Comparison of ENCODE assay signal across 9 mouse cellular contexts in the genomic region with DNA sequence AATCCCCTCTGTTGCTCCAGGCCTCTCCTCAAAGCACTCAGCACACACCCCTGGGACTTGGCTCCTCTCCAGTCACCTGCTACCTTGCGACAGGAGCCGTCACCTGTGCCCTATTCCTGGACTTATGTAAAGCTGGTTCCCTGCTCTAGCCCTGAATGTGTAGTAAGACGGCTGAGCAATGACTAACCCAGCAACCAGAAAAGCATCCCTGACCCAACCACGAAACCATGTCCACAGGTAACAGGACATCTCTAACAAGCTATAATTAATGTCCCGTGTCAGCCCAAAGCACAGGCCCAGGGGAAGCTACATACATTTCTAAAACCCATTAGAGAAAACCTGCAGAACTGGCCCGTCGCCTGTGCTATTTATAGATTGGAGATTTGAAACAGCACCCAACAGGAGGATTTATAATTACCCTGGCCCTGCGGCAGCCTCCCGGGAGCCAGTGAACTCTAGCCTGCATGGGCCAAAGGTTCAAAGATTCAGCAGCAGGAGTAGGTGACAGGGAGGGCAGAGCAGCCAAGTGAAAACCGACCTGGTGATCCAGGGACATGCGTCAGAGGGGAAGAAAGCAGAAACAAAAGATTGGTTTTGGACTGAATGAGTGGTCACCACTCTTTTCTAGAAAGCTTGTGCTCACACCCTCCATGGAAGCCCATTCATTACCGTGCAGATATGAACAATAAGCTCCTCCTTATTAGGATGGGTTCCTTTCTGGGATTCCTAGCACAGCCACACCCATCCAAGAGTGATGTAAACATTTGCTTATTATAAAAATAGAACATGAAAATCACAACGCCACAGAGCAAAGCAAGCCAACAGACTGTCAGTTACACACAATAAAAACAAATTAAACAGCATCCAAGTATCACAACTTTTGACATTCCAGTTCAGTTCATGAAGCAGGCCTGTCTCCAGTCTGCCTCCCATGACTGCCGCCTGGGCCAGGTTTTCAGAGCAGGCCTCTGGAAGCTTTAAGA. TPM values are rescaled to one million over a fixed set of nuclear protein-coding genes. Genes with fewer than 3 reads are reported as not detected.
DNase-seq lines count a peak whose midpoint lies in the region; ATAC-seq lines count a peak whose summit lies in the region.
"Had no signal": no experiment of that assay in that cellular context is flagged by ENCODE, and none has a peak within 500 bp of the region (broad histone marks: within the 10 kb centered on the region; RNA-seq: fewer than 3 reads in every experiment).

No protein-coding gene starts in this region.

- 0 out of 2 replicates have a peak overlapping the region, but pooled peaks have one; percentile 19 for H3K9ac ChIP-seq in hindbrain, embryonic 13.5 days
- H3K9ac ChIP-seq in hindbrain, embryonic 12.5 days = no peak overlapping the region; the same call in 1 of the 2 replicates

- no peak overlapping the region for H3K4me3 ChIP-seq in hindbrain, embryonic 13.5 days
- H3K4me3 ChIP-seq in hindbrain, embryonic 12.5 days = no peak overlapping the region

- H3K9me3 ChIP-seq in hindbrain, embryonic 13.5 days = no peaks in the 10 kb centered on the region
- no peaks in the 10 kb centered on the region for H3K9me3 ChIP-seq in hindbrain, embryonic 12.5 days (replicated peaks)

- H3K4me2 ChIP-seq in hindbrain, embryonic 13.5 days = no peak overlapping the region
- H3K4me2 ChIP-seq in hindbrain, embryonic 12.5 days (replicated peaks) = no peak overlapping the region

- 43% methylated on average over 14 of the region's 14 CpGs for WGBS in hindbrain, embryonic 13.5 days
- 48% methylated on average over 14 of the region's 14 CpGs for WGBS in hindbrain, embryonic 12.5 days

- H3K27ac ChIP-seq in hindbrain, embryonic 13.5 days = peak overlapping the region; percentile 64
- no peak overlapping the region for H3K27ac ChIP-seq in hindbrain, embryonic 12.5 days

- DNase-seq in gastrocnemius, postnatal 10 days = peak; percentile 29
- peak; percentile 95 for DNase-seq in kidney, adult 11 months
- peak; percentile 64 to 78 for DNase-seq in lung, adult 18-20 months
- peak; percentile 50 for DNase-seq in urinary bladder, postnatal 25 days (ENCODE audit: low spot score)
- DNase-seq in frontal cortex, adult 2 months (ENCODE audit: extremely low spot score in 1 of 2, low spot score in 1 of 2) = no peak
- DNase-seq in testis, postnatal 10 days (ENCODE audit: low spot score) = no peak

- no peaks in the 10 kb centered on the region for H3K36me3 ChIP-seq in hindbrain, embryonic 13.5 days
- no peaks in the 10 kb centered on the region for H3K36me3 ChIP-seq in hindbrain, embryonic 12.5 days

- H3K4me1 ChIP-seq in hindbrain, embryonic 13.5 days (replicated peaks) = peaks cover 31% of the 10 kb centered on the region
- H3K4me1 ChIP-seq in hindbrain, embryonic 12.5 days = peaks cover 25% of the 10 kb centered on the region

- no peaks in the 10 kb centered on the region for H3K27me3 ChIP-seq in hindbrain, embryonic 13.5 days
- no peaks in the 10 kb centered on the region for H3K27me3 ChIP-seq in hindbrain, embryonic 12.5 days

- no peak for ATAC-seq in hindbrain, embryonic 13.5 days (ENCODE audit: low FRiP score)
- ATAC-seq in hindbrain, embryonic 12.5 days (ENCODE audit: low FRiP score) = no peak

RNA-seq across cellular contexts. Expression of a gene that starts 20.5 kb away (rescaled TPM):
- 2.1 and 2.3 TPM in 2 replicates for polyA plus RNA-seq in hindbrain, embryonic 13.5 days (2015; fragmentation: Nextera tagmentation; extraction: Ambion mirVana)
- 2.3 and 2.4 TPM in 2 replicates for polyA plus RNA-seq in hindbrain, embryonic 12.5 days (2016; fragmentation: Nextera tagmentation; extraction: Ambion mirVana)
- 1 to 10 TPM; 6.3 to 7.6 TPM for total RNA-seq in gastrocnemius, postnatal 10 days (2021)
- polyA plus RNA-seq in frontal cortex, adult 2 months (2012; rRNA removed) = 40.0 and 43.8 TPM in 2 replicates

RNA-seq across cellular contexts. Expression of a gene that starts 35.9 kb away (rescaled TPM):
- polyA plus RNA-seq in hindbrain, embryonic 13.5 days (2015; fragmentation: Nextera tagmentation; extraction: Ambion mirVana) = 45.4 and 47.3 TPM in 2 replicates
- polyA plus RNA-seq in hindbrain, embryonic 12.5 days (2016; fragmentation: Nextera tagmentation; extraction: Ambion mirVana) = 84.4 and 92.5 TPM in 2 replicates
- total RNA-seq in gastrocnemius, postnatal 10 days (2021) = 10 to 100 TPM; 27.4 to 38.9 TPM
- polyA plus RNA-seq in frontal cortex, adult 2 months (2012; rRNA removed) = 20.4 and 22.4 TPM in 2 replicates

RNA-seq across cellular contexts. Expression of a gene that starts 53.1 kb away (rescaled TPM):
- not detected in 2 replicates for polyA plus RNA-seq in hindbrain, embryonic 13.5 days (2015; fragmentation: Nextera tagmentation; extraction: Ambion mirVana)
- not detected in 2 replicates for polyA plus RNA-seq in hindbrain, embryonic 12.5 days (2016; fragmentation: Nextera tagmentation; extraction: Ambion mirVana)
- total RNA-seq in gastrocnemius, postnatal 10 days (2021) = not detected
- not detected in 2 replicates for polyA plus RNA-seq in frontal cortex, adult 2 months (2012; rRNA removed)
- polyA plus RNA-seq: spleen, adult 2 months had no signal

RNA-seq across cellular contexts. Expression of a gene that starts 53.8 kb away (rescaled TPM):
- not detected in 2 replicates for polyA plus RNA-seq in hindbrain, embryonic 13.5 days (2015; fragmentation: Nextera tagmentation; extraction: Ambion mirVana)
- not detected in 2 replicates for polyA plus RNA-seq in hindbrain, embryonic 12.5 days (2016; fragmentation: Nextera tagmentation; extraction: Ambion mirVana)
- total RNA-seq in gastrocnemius, postnatal 10 days (2021) = not detected
- polyA plus RNA-seq in frontal cortex, adult 2 months (2012; rRNA removed) = not detected in 2 replicates
- polyA plus RNA-seq: spleen, adult 2 months had no signal

Comparison
In these comparisons a context has a peak if more than half of its experiments do, and no peak if none do; other contexts are left out.
1. DNase-seq: peak in gastrocnemius, postnatal 10 days (single experiment), kidney, adult 11 months (single experiment), lung, adult 18-20 months (2 of 2) and urinary bladder, postnatal 25 days (single experiment); none in frontal cortex, adult 2 months (0 of 2) and testis, postnatal 10 days (single experiment).
2. RNA of a gene that starts 20.5 kb away (polyA plus RNA-seq): 40.0 to 43.8 TPM in frontal cortex, adult 2 months; 2.3 to 2.4 TPM in hindbrain, embryonic 12.5 days and 2.1 to 2.3 TPM in hindbrain, embryonic 13.5 days; every median in the first group is over 10 times any median in the second.